Mouse (Mus musculus): ENCODE measurements around the gene Cacng7.

DNA sequence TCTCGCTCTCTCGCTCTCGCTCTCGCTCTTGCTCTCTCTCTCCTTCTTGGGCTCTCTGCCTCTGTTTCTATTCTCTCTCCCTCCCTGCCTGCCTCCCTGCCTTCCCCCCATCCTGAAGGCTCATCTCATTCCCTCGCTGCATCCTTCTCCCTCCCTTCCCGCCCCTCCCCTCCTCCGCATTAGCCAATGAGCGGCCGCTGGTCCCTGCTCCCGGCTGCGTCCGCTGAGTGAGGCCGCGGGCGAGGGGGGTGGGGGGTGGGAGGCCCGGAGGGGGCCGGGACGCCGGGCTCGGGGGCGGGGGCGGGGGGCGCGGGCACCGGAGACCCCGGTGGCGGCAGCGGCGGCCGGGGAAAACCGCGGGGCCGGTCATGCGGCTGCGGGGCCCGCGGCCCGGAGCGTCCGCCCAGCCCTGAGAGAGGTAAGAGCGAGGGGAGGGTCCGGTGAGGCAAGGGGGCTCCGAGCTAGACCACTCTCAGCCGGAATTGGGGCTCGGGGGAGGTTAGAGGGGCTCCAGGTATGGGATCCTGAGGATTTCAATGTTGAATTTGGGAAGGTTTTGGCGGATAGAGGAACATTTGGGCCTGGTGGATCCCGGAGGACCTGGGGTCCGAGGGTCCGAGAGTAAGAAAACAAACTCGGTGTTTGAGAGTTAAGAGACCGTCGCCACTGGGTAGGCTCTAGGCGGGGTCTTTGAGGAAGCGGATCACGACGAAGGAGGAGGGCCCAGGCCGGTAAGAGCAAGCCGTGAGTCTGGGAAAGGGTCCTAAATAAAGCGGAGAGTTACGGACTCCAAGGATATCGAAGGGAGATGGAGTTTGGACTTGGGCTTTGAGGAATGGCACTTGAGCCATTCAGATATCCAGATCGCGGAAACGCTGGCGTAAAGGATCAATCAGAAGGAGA lies at the start of gene Cacng7:
- no peak for TF ChIP-seq CTCF (IDR thresholded peaks at IDR 0.05)
- TF ChIP-seq POLR2A (IDR thresholded peaks at IDR 0.05; ENCODE audit: insufficient read depth, low read depth, low read length), result no peak
- no peak for TF ChIP-seq EP300 (IDR thresholded peaks at IDR 0.05; ENCODE audit: insufficient read depth, low read depth, low read length)

Data from heart, adult 2 months (tissue).